Mouse (Mus musculus) midbrain, embryonic 13.5 days (tissue): ENCODE results near the gene Wdr82. TPM values are rescaled to one million over a fixed set of nuclear protein-coding genes. Genes with fewer than 3 reads are reported as not detected.
A peak's percentile ranks its signal among the peaks of the same experiment; 100 is the strongest.

Source experiments
- ATAC-seq: fragments of 200-750 bp; cut with Nextera tagmentation; 2 replicates; pipeline ENCODE4 v1.8.0; 2017; ENCODE audit warnings: mild to moderate bottlenecking, moderate TSS enrichment, moderate library complexity
- H3K27ac ChIP-seq: fragments of 300-500 bp; sonication (generic); 2 replicates; pipeline ENCODE4 v1.5.1; 2015; ENCODE audit warnings: inconsistent platforms, mild to moderate bottlenecking, moderate library complexity
- H3K27me3 ChIP-seq: fragments of 300-500 bp; sonication (generic); 2 replicates; pipeline ENCODE4 v1.6.1; 2015; ENCODE audit warnings: mild to moderate bottlenecking, inconsistent platforms
- H3K36me3 ChIP-seq: fragments of 300-500 bp; sonication (generic); 2 replicates; pipeline ENCODE4 v1.6.1; 2015; ENCODE audit warnings: mild to moderate bottlenecking, inconsistent platforms
- H3K4me1 ChIP-seq: fragments of 300-500 bp; sonication (generic); replicated peaks from 2 replicates; pipeline ENCODE4 v1.6.1; 2015; ENCODE audit warnings: inconsistent platforms
- H3K4me2 ChIP-seq: fragments of 300-500 bp; sonication (generic); replicated peaks from 2 replicates; pipeline ENCODE4 v1.6.1; 2015; ENCODE audit warnings: moderate library complexity, mild to moderate bottlenecking, inconsistent platforms
- H3K4me3 ChIP-seq: fragments of 300-500 bp; sonication (generic); replicated peaks from 2 replicates; pipeline ENCODE4 v1.5.1; 2015; ENCODE audit warnings: mild to moderate bottlenecking, inconsistent platforms
- H3K9ac ChIP-seq: fragments of 300-500 bp; sonication (generic); replicated peaks from 2 replicates; pipeline ENCODE4 v1.6.1; 2015; ENCODE audit warnings: mild to moderate bottlenecking, inconsistent platforms
- H3K9me3 ChIP-seq: fragments of 300-500 bp; sonication (generic); 2 replicates; pipeline ENCODE4 v1.6.1; 2016; ENCODE audit warnings: mild to moderate bottlenecking, inconsistent platforms
- WGBS: fragments of 180-500 bp; shearing (Covaris S2); methylation state at CpG from one replicate; pipeline ENCODE4 v1.1.7; 2015; 5-methylcytosine and 5-hydroxymethylcytosine counted together
- polyA plus RNA-seq: library from polyadenylated mRNA; unstranded; fragments of >200 nt; fragmentation: Nextera tagmentation; extraction: Ambion mirVana; gene quantifications from 2 replicates; pipeline ENCODE4 v1.2.1, GENCODE M21; 2015

Gene Wdr82
- polyA plus RNA-seq, 1 experiment from 2014 or later: 42.5 TPM

DNA sequence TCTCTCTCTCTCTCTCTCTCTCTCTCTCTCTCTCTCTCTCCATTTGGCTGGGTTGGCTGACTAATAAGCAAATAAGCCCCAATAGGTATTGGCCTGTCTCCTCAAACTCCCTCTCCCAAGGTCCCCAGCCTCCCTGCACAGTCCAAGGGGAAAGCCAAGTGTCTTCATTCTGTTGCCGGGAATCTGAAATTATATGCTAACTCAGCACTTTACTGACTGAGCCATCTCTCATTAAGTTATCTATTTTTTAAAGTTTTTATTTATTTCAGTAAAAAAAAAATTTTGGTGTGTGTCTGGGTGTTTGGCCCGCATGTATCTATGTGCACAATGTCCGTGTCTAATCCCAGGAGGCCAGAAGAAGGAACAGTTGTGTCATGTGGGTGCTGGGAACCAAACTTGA lies 31.2 kb downstream of the Wdr82 start:
- H3K36me3 ChIP-seq: no peaks in the 10 kb centered on the region; the same call in 1 of the 2 replicates
- H3K4me3 ChIP-seq: peak overlapping the region; percentile 68
- no peak overlapping the region for H3K9ac ChIP-seq
- H3K9me3 ChIP-seq: no peaks in the 10 kb centered on the region
- peak overlapping the region; percentile 59 for H3K4me2 ChIP-seq
- H3K27me3 ChIP-seq: peaks cover 11% of the 10 kb centered on the region; the same call in 1 of the 2 replicates
- no peak for ATAC-seq
- WGBS: 85% methylated on average over 3 of the region's 3 CpGs
- peaks cover 47% of the 10 kb centered on the region for H3K4me1 ChIP-seq
- no peak overlapping the region for H3K27ac ChIP-seq

DNA sequence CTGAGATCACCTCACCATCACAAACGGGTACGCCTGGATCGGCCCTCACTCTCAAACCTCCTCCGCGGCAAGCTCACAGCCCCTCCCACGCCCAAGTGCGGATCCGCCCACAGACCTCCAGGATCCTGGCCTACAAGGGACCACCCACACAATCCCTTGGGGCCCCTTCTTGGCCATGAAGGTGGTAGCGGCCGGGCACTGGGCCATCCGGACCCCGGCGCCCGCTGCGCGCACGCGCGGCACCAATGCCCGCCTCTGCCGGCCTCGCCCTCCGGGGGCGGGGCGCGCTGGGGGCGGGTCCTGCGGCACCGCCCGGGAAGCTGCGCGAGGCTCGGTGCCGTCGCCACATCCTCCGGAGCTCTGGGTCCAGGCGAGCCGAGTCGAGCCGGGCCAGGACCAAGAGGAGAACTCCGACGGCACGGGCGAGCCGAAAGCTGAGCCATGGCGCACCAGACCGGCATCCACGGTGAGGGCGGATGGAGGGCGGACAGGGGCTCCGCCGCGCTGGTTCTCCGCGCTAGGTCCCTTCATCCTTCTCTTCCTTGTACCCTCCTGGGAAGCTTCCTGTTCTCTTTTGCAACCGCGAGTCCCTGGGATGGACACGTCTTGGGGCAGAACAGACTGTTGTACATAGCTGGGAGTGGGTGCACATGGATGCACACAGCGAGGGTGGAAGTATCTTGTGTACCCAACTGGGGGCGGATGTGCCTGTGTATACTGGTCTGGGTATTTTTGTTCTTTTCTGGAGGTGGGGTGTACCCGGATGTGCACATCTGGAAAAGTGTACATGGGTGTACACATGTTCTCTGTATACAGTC lies 32.3 kb downstream of the Wdr82 start, which contains the start of gene Twf2:
Gene Twf2 (plus strand): TSS at position 290 of the 818 bp plus-strand sequence.
- 1% methylated on average over 60 of the region's 61 CpGs for WGBS
- H3K9me3 ChIP-seq: no peaks in the 10 kb centered on the region
- H3K4me3 ChIP-seq: peak within 1 kb of the TSS; percentile 68
- H3K27ac ChIP-seq: peak within 1 kb of the TSS; percentile 70
- H3K9ac ChIP-seq: peak within 1 kb of the TSS; percentile 83
- peak; percentile 83 for ATAC-seq
- peaks cover 51% of the 10 kb centered on the region for H3K4me1 ChIP-seq
- peaks cover 8% of the 10 kb centered on the region; the same call in 1 of the 2 replicates for H3K27me3 ChIP-seq
- H3K36me3 ChIP-seq: peaks cover 5% of the 10 kb centered on the region
- H3K4me2 ChIP-seq: peak within 1 kb of the TSS; percentile 59

DNA sequence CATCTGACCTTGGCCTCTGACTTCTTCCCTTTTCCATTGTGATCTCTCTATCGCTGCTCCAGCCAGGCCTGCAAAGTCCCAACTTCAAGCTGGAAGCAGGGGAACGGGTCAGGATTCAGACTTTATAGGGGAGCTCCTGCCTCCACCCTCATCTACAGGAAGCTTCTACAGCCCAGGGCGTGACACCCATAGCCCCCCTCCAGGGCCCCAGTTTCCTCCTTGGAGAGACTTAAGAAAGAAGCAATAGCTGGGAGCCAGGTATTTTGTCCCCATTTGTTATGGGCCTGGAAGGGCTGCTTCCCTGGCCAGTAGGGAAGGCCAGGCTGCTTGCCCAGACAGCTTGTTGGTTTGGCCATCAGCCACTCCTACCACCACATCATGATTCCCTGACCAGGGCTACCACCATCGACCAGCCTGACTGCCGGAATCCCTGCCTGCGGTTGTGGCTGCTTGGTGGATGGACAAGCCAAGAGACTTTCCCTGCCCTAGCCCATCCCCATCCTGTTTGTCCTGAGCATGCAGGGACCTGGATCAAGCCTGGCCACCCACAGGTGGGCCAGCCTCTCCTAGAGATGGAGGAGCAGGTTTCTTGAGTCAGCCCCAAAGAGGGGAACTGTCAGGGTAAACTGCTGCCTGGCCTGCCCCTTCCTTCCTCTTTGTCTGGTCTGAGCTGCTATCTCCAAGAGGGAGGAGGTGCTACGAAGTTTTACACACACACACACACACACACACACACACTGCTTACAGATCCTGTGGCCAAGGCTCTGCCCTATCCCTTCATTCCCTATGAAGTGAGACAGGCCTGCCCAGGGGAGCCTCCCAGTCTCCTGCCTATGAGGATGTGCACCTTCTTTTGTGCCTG lies 33.5 kb downstream of the Wdr82 start:
- ATAC-seq: no peak
- Histone ChIP-seq H3K27ac (no peak overlapping the region), H3K9me3 (no peaks in the 10 kb centered on the region), H3K4me3 (peak overlapping the region; percentile 68), H3K4me1 (peaks cover 43% of the 10 kb centered on the region), H3K4me2 (peak overlapping the region; percentile 59), H3K9ac (peak overlapping the region; percentile 83; the same call in 1 of the 2 replicates), H3K27me3 (peaks cover 8% of the 10 kb centered on the region; the same call in 1 of the 2 replicates), H3K36me3 (peaks cover 8% of the 10 kb centered on the region)
- 86% methylated on average over 7 of the region's 7 CpGs for WGBS

DNA sequence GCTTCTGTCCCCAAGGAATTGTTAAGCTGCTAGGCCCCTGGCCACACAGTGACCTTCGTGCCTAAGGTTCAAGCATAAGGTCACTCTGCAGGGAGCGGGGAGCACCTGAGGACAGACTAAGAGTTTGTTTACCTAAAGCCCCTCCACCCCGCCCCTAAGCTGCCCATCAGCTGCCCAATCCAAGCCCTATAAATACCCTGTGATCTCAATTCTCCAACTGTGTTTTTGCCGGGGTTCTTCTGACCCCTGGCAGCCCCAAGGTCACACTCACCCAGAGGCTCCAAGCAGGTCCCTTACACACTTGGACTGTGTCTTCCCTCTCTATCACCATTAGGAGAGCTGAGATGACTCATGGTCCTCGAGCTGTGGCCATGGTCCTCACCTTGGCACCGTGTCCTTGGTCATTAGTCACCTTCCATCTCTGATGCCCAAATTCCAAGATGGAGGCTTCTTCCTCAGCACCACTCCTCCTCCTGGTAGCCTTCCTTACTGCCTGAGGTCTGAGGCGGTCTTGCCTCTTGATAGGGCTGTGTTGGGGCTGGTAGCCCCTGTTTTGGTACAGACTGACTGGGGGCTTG lies 35.1 kb downstream of the Wdr82 start:
- Histone ChIP-seq H3K9ac (0 out of 2 replicates have a peak overlapping the region, but pooled peaks have one; percentile 23), H3K27ac (no peak overlapping the region), H3K36me3 (peaks cover 8% of the 10 kb centered on the region), H3K4me3 (no peak overlapping the region), H3K4me2 (no peak overlapping the region), H3K9me3 (no peaks in the 10 kb centered on the region), H3K27me3 (no peaks in the 10 kb centered on the region), H3K4me1 (peaks cover 39% of the 10 kb centered on the region)
- no peak for ATAC-seq
- 87% methylated on average over 7 of the region's 7 CpGs for WGBS

DNA sequence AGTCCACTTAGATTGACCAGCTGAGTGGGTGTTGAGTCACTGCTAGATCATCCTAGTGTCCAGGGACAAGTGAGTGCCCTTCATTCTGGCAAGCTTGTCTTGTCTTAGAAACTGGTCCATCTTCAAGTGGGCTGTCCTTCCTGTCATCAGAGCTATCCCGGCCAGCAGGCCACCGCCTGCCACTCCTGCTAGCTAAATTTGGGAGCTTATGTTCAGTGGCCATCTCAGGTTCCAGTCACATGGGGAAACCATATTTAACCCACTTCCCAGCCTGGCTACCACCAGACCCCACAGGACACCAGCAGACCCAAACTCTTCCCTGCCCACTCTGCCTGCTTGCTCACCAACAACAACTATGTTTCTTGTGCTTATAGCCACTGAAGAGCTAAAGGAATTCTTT lies 35.8 kb downstream of the Wdr82 start:
- H3K9me3 ChIP-seq: no peaks in the 10 kb centered on the region
- no peak overlapping the region for H3K4me3 ChIP-seq
- ATAC-seq: no peak
- H3K27ac ChIP-seq: no peak overlapping the region
- H3K36me3 ChIP-seq: peaks cover 8% of the 10 kb centered on the region
- H3K27me3 ChIP-seq: no peaks in the 10 kb centered on the region
- peaks cover 46% of the 10 kb centered on the region for H3K4me1 ChIP-seq
- WGBS: 85% methylated on average over 2 of the region's 2 CpGs
- no peak overlapping the region for H3K4me2 ChIP-seq
- 0 out of 2 replicates have a peak overlapping the region, but pooled peaks have one; percentile 23 for H3K9ac ChIP-seq

DNA sequence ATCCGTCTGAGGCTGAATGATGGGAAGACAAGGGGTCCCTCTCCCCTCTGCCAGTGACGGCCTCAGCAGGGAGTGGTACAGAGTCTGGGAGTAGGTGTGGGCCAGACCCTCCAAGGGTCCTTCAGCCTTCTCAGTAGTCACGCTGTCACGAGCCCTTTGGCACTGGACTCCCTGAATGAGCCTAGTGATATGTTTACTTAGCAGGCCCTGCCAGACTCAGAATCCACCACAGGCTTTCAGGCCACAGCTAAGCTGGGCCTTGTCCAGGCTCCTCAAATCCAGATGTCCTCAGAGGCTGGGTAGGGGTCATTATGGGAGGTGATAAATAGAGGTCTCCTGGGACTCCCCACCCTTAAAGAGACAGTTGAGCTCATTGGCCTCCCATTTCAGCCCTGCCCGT lies 37.5 kb downstream of the Wdr82 start:
- Histone ChIP-seq H3K4me2 (no peak overlapping the region), H3K4me3 (no peak overlapping the region), H3K4me1 (peaks cover 51% of the 10 kb centered on the region), H3K9ac (no peak overlapping the region), H3K36me3 (peaks cover 18% of the 10 kb centered on the region), H3K27ac (no peak overlapping the region), H3K27me3 (no peaks in the 10 kb centered on the region), H3K9me3 (no peaks in the 10 kb centered on the region)
- no peak for ATAC-seq
- WGBS: 90% methylated on average over 5 of the region's 5 CpGs

DNA sequence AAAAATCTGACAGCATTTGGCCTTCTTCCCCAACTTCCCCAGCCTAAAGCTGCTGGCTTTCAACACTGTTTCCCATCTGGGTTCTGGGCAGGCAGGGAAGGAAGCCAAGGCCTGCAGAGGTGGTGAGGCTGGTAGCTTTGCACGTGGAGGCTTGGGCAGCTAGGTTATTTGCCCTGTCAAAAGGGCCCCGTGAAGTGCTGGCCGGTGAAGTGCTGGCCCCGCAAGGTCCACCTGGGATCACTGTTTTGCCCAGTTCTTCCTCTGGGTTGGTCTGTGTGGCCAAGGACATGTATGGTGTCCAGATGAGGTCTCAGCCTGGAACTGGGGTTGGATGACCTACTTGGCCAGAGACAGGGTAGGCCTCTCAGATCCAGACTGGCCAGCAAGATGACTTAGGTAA lies 39.2 kb downstream of the Wdr82 start:
- no peaks in the 10 kb centered on the region for H3K27me3 ChIP-seq
- no peak overlapping the region for H3K4me2 ChIP-seq
- WGBS: 95% methylated on average over 4 of the region's 4 CpGs
- no peak overlapping the region for H3K27ac ChIP-seq
- H3K9me3 ChIP-seq: no peaks in the 10 kb centered on the region
- no peak overlapping the region for H3K4me3 ChIP-seq
- H3K9ac ChIP-seq: no peak overlapping the region
- peaks cover 35% of the 10 kb centered on the region for H3K36me3 ChIP-seq
- H3K4me1 ChIP-seq: peaks cover 33% of the 10 kb centered on the region
- ATAC-seq: no peak

DNA sequence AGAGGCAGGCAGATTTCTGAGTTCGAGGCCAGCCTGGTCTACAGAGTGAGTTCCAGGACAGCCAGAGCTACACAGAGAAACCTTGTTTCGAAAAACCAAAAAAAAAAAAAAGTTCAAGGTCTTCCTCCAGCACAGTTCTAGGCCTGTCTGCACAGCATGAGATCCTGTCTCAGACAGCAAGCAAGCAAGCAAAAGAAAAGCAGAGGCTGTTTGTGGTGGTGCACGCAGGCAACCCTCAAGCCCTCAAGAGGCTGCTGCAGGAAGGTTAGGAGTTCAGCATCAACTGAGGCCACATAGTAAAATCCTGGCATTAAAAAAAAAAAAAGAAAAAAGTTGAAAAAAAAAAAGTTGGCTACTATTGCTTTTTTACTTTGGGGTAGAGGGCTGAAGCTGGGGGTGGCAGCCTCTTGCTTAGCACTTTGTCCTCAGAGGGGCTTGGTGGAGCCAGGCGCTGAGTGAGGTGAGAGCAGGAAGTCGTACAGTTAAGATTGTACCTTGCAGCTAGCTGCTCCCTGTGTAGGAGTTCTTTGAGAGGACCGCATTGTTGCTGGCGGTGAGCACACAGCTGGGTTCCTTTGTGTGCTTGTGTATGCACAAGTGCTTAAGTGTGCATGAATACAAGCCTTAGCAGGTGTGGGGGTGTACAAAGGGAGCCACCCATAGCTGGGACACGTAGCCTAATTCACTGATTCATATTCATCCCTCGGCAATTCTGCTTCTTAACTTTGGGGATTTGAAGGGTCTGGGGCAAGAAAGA lies 40.3 kb downstream of the Wdr82 start:
- H3K4me3 ChIP-seq: peak overlapping the region; percentile 30; the same call in 1 of the 2 replicates
- H3K4me2 ChIP-seq: peak overlapping the region; percentile 60
- peak overlapping the region; percentile 63 for H3K27ac ChIP-seq
- H3K27me3 ChIP-seq: no peaks in the 10 kb centered on the region
- H3K4me1 ChIP-seq: peaks cover 31% of the 10 kb centered on the region
- H3K36me3 ChIP-seq: peaks cover 44% of the 10 kb centered on the region
- peak overlapping the region; percentile 65 for H3K9ac ChIP-seq
- no peaks in the 10 kb centered on the region for H3K9me3 ChIP-seq
- WGBS: 26% methylated on average over 9 of the region's 9 CpGs
- ATAC-seq: peak; percentile 28

DNA sequence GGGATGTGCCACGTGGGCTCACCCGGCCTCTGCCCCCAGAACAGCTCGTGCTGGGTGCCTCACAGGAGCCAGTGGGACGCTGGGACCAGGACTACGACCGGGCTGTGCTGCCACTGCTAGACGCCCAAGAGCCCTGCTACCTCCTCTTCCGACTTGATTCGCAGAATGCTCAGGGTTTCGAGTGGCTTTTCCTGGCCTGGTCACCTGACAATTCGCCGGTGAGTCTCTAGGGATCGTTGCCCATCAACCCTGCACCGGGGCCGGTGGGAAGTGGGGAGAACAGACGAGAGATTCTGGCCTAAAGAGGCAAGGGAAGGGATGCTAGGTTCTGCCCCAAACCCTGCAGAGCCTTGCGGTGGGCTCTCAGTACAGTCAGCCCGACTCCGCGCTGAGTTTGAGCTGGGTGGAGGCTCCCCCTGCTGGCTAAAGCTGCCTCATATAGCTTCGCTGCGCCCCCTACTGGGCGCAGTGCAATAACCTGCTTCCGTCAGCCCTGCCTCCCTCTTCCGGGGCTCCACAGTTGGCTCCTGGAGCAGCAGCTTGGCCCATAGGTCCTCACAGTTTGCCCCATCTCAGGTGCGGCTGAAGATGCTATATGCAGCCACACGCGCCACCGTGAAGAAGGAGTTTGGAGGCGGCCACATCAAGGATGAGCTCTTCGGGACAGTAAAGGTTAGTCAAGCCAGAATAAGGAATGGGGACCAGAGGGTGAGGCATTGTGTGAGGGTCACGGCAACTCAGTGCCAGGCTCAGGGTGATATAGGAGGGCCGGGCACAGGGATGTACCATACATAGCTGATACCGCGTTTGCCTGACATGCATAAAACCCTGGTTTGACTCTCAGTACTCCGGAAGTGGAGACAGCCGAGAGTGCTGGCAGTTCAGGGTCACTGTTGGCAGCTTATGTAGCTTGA lies 41.2 kb downstream of the Wdr82 start:
- H3K36me3 ChIP-seq: peaks cover 48% of the 10 kb centered on the region

DNA sequence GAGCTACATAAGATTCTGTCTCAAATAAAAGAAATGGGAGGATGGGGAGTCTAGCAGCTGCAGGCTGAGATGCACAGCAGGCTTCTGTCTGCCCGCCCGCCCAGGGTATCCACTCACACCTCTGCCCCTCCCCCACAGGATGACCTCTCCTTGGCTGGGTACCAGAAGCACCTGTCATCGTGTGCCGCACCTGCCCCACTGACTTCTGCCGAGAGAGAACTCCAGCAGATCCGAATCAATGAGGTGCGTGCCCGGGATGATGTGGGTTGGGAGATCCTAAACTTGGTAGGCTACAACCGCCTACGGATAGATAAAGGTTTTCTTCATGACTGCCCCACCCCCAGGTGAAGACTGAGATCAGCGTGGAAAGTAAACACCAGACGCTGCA lies 41.9 kb downstream of the Wdr82 start:
- 93% methylated on average over 12 of the region's 12 CpGs for WGBS
- Histone ChIP-seq H3K4me2 (no peak overlapping the region), H3K4me1 (peaks cover 18% of the 10 kb centered on the region), H3K27ac (no peak overlapping the region), H3K36me3 (peaks cover 47% of the 10 kb centered on the region), H3K4me3 (no peak overlapping the region), H3K27me3 (no peaks in the 10 kb centered on the region), H3K9ac (no peak overlapping the region), H3K9me3 (no peaks in the 10 kb centered on the region)
- peak; percentile 3; the same call in 1 of the 2 replicates for ATAC-seq

More for the DNA sequence above, 41.2 kb downstream of the Wdr82 start:
- peak; percentile 87 for ATAC-seq
- Histone ChIP-seq H3K27me3 (no peaks in the 10 kb centered on the region), H3K9me3 (no peaks in the 10 kb centered on the region), H3K27ac (peak overlapping the region; percentile 63), H3K4me1 (peaks cover 21% of the 10 kb centered on the region), H3K4me2 (peak overlapping the region; percentile 60), H3K4me3 (peak overlapping the region; percentile 30), H3K9ac (peak overlapping the region; percentile 65)
- WGBS: 17% methylated on average over 37 of the region's 37 CpGs
